Mouse (Mus musculus) left cerebral cortex, postnatal 36 days (tissue): ENCODE results near the gene Lcor. TPM values are rescaled to one million over a fixed set of nuclear protein-coding genes. Genes with fewer than 3 reads are reported as not detected.

ENCODE experiments used
- DNase-seq, 2 experiments: peaks; one replicate each; pipeline ENCODE4 v3.0.0; 2021 to 2022; ENCODE audit warnings: low spot score in 2 of 2, mixed read lengths in 1 of 2
- intact Hi-C: fragments of 180-260 bp; cut with DNase I; formaldehyde crosslinking; loops from one replicate; pipeline ENCODE4 v1.15.1; 2025
- total RNA-seq, 2 experiments: library from RNA; stranded (reverse); gene quantifications; 2 replicates each; pipeline ENCODE4 v1.2.3; 2021

The Lcor gene
- total RNA-seq = 10 to 100 TPM; 17.3 to 22.2 TPM

DNA sequence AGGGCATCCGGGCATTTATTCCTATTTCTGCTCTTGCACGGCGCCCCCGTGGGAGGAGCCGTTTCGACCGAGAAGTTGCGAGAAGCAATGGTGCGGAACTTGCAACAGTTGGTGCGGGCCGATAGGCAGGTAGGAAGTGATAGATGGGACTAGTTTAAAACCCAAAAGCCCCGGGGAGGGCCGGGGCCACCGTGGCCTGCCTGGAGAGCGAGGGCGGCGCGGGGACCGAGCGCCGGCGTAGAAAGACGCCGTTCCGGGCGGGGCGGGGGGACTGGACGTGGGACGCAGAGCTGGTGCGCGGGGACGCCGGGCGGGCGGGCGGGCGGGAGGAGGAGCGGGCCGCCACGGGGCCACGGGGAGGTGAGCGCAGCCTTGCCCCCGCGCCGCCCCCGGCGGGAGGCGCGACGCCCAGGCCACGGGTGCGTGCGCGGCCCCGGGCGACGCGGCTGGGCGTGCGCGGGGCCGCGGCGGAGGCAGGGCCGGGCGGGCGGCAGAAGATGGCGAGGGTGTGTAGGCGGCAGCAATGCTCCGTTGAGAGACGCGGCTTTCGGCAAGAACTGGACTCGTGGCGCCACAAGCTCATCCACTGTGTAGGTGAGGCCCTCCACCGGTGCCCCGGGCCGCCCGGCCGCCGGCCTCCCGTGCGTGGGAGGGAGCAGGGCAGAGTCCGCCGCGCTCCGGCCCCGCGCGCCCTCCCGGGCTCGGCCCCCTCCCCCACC lies at the start of gene Lcor:
TSS of gene Lcor (plus strand) at position 448 of the 719 bp plus-strand sequence.
- peak; percentile 87 to 88 for DNase-seq
- intact Hi-C loops = loop anchor here (5.0 kb wide), 2 partner anchors 165 to 220 kb away; partner anchors contain the start of gene Tm9sf3

DNA sequence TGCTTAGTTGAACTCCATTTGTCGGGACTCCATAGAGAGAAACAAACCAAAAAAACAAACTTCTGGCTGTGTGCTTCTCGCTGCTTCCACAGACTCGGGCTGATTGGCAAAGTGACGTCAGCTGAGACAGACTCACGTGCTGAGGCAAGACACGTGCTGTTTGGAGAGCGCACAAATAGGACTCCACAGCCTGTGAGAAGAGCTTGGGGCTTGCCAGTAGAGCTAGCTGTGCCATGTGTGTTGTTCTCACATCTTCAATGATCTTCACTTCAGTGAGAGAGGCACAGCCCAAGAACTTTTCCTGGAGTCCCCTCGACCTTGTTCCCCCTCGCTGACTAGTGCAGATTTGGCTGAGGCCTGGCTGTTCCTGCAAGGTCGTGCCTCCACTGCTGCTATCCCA lies 47.1 kb upstream of the Lcor start:
- intact Hi-C loops = no loop called here
- no peak for DNase-seq

DNA sequence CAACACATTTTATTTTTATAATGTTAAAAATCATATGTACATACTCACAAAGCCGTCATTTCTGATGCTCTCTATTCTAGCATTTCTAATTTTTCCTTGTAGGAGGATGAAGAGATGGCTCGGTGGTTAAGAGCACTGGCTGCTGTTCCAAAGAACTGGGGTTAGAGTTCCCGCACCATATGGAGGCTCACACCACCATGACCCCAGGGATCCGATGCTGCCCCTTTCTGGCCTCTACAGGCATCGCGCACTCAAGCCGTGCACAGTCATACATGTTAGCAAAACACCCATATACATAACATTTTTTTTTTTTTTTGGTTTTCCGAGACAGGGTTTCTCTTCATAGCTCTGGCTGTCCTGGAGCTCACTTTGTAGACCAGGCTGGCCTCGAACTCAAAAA lies 46.0 kb upstream of the Lcor start:
- DNase-seq = no peak
- intact Hi-C loops = no loop called here

DNA sequence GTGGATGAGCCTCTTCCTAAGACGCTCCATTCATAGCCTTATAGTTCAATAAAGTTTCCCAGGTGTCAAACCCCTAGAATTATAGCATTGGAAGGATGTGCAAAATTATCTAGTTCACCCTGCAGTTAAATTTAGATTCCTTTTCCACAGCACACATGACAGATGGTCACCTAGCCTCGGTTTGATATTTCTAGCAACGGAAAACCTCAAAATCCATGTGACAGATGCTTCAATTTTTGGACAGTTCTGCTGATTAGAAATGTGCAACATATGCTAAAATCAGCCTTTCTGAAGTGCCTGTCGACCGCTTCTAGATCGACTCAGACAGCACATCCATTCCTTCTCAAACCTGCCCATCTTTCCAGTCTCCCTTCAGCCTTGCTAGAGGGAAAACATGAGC lies 43.5 kb upstream of the Lcor start:
- intact Hi-C loops = no loop called here
- peak in 1 of 2 experiments; percentile 8 for DNase-seq

DNA sequence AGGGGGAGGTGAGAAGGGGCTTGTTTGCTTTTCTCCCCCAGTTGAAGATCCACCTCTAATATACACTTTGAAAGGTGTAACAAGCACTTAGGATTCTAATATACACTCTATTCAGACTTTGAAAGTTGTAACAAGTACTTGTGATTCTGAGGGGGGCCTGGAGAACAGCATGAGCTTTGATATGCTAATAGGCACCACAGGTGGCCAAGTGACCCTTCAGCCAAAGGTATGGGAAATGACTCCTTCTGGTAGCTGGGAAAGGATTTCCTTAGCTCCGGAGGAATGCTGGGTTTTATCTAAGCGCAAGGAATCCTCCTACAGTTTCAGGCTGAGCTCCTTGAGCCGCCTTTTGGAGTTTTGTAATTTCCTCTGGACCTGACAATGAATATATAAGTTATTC lies 41.0 kb upstream of the Lcor start:
- DNase-seq = no peak
- intact Hi-C loops = no loop called here

DNA sequence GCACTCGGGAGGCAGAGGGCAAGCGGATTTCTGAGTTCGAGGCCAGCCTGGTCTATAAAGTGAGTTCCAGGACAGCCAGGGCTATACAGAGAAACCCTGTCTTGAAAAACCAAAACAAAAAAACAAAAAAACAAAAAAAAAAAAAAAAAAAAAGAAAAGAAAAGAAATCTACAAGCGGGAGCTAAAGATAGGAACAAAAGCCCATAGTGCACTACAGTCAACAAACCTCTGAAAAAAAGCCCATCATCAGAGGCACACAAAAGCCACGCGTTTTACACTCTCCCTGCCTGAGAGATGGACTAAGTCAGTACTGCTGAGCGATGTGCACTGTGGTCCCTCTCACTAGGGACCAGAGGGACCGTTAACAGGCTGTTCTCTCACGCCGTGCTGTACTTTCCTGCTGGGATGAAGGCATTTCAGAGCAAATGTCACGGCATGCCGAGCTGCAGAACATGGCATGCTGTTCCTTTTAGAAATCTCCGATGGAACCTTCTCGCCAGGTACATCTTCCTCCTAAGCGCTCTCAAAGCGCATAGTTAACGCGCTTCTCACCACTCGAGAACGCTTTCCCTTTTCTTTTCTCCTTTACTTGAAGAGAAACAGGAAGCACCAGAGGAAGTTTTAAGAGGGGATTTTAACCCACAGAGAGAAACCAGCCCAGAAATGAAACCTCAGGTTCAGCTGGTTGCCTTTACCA lies 40.4 kb upstream of the Lcor start:
- no peak for DNase-seq
- intact Hi-C loops = no loop called here

DNA sequence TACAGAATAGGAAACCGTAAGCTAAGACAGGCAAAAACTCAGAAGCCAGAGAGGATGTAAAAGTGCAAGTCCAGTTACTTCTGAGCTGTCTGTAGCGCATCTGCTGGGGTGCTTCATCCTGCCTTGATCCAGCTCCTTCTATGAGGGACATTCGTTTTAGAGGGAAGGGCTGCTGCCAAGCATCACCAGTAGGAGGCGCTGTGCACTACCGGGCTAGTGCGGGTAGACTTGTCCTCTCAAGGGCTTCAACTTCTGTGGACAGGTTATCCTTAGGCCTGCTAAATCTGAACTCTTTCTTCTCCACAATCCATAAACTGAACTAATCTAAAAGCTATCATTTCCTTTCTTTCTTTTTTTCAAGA lies 39.8 kb upstream of the Lcor start:
- intact Hi-C loops = no loop called here
- peak in 1 of 2 experiments; percentile 13 for DNase-seq

DNA sequence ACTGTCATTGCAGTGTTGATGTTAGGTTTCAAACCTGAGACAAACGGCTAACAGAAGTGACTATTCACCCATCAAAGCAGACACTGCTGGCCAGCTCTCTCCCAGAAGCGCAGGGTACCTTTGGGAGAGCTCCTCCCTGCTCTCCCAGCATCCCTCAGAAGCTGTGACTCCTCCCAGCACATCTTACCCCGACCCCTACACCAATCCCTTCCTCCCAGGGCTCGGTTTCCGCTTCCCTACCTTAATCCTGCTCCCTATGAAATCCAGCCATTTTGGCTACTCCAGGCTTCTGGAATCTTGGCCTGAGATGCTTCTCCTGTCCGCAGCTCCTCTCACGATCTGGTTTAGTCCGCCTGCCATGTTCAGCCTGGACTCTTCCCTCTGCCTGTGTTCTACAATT lies 37.9 kb upstream of the Lcor start:
- no peak for DNase-seq
- intact Hi-C loops = no loop called here

DNA sequence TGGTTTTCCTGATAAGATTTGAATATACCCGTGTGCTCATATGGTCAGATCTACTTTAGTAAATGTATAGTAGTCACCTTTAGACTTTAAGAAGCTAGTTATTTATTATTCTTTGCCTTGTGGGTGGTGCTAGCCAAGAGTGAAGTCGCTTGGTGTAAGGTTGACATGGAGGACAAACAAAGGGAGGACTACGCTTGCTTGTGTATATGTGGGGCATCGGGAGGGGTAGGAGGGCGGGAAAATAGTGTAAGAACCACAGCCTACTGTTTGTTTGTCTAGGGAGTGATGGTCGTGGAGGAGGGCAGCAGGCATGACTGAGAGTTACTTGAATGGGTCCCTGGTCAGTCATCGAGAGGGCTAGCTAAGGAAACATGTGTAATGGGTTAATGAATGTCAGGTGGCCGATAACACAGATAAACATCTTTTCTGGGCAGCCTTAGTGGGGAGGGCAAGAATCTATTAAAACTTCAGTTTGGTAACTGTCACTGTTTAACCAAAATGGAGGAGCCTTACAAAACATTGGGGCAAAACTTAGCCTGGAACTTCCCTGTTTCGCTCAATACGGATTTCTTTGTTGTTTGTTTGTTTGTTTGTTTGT lies 37.3 kb upstream of the Lcor start:
- DNase-seq = no peak
- intact Hi-C loops = no loop called here

DNA sequence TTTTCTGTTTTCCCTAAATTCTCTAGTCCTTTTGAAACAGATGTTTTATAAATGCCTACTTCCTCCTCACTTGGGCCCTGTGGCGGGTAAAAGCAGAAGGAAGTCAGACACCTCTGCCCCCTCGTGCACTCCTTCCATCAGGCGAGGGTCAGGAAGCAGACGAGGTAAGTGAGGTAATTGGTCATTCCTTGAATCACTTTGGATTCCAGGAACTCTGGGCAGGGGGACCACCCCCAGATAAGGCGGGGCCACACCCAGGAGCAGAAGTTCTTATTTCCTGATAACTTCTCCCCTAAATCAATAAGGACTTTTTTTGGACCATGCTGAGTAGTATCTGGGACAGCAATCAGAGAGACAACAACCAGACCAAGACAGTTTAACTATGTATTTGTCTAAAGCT lies 36.7 kb upstream of the Lcor start:
- DNase-seq = no peak
- intact Hi-C loops = no loop called here

DNA sequence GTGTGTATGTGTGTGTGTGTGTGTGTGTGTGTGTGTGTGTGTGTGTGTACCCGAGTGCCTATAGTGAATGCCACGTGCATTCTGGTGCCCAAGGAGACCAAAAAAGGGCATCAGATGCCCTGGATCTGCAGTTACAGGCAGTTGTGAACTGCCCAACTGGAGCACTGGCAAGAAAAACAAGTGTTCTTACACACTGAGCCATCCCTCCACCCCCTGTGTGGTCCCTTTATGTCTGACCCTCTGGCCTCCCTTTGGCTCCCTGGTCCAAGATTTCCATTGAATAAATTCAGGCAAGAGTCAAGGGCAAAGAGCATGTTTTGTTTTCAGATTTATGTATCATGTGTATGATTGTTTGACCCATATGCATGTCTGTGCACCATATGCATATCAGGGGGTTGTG lies 35.3 kb upstream of the Lcor start:
- intact Hi-C loops = no loop called here
- no peak for DNase-seq

DNA sequence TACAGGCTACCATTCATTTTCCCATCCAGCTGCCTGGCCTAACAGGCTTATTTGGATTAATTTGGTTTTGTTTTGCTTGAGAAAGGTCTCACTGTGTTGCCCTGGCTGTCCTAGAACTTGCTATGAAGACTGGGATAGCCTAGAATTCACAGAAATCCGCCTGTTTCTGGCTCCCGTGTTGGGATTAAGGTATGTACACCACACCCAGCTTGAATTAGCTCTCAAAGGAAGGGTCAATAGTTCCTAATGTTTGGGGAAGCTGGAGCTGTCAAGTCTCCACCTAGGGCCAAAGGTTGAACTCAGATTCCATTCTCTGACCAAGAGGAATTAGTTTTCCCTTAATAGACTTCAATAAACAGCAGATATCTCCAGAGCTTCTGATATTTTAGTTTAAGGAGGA lies 34.7 kb upstream of the Lcor start:
- intact Hi-C loops = no loop called here
- DNase-seq = no peak

DNA sequence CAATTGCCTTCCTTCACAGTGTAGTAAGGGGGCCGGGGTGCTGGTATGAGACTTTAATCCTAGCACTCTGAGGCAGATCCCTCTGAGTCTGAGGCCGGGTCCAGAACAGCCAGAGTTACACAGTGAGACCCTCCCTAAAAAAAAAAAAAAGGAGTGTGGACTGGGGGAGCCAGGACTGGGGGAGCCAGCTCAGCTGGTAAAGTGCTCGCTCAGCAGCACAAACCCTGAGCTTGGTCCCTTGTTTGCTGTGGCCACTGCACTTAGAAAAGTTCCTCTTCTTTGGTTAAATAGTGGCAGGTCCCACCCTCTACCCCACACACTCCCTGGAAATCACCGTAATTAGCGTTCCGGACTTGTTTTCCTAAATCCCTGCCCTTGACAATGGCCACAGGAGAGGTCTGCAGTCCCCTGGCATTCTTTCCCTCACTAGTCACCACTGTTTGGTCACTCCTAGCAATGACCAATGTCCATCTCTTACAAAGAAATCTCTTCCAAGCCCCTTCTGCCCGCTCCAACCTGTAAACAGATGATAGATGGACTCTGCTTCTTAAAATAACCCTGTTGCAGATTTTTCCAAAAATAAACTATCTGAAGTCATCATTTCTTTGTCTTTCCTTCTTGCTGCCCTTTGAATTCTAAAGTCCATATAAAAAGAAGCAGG lies 32.9 kb upstream of the Lcor start:
- no peak for DNase-seq
- intact Hi-C loops = no loop called here

DNA sequence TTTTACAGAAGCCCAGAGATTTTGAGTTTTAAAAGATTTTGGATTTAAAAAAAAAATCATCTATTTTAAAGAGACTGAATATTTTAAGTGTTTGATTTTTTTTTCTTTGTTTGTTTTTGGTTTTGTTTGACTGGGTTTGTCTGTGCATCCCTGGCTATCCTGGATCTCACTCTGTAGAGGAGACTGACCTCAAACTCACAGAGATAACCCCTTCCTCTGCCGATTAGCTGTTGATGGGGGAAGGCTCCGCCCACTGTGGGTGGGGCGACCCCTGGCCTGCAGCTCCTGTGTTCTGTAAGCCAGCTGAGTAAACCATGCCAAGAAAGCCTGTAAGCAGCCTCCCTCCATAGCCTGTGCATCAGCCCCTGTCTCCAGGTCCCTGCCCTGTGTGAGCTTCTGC lies 30.3 kb upstream of the Lcor start:
- intact Hi-C loops = no loop called here
- DNase-seq = no peak

DNA sequence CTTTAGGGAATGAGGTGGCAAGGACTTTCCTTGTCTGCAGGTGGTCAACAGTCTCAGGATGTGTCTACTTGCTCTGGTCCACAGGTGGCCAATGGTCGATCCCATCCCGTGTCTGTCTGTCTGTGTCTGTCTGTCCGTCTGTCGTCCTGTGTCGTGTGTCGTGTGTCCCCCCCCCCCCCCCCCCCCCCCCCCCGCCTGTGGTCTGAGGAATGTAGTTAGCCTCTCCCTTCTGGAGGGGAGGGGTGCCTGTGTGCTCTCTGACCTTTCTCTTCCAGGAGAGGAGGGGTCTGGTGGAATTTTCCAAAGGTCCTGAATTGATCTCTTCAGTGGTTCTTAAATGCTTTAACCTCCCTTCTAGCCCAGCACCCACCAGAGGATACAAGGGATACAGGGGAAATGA lies 27.8 kb upstream of the Lcor start:
- DNase-seq = no peak
- intact Hi-C loops = no loop called here

DNA sequence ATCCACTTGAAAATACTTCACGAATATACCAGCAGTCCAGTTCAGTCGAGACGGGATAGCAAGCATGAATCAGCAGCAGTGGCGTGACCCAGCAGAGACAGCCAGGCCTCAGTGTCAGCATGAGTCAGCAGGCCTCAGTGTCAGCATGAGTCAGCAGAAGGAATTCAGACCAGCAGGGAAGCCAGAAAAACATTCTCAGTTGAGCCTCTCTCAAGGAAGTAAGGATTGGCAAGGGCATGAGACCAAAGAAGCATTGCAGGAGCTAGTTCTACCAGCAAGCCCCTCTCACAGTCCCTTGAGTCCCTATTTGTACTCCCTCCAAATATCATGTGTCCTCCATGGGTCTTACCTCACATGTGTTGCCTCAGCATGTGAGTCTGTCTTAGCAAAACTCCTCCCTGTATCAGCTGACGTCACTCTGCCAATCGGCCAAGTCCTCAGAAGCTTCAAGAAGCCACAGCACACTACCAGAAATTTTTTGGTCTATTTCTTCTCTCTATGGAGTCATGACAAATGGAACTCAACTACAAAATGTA lies 27.3 kb upstream of the Lcor start:
- DNase-seq = no peak
- intact Hi-C loops = no loop called here

DNA sequence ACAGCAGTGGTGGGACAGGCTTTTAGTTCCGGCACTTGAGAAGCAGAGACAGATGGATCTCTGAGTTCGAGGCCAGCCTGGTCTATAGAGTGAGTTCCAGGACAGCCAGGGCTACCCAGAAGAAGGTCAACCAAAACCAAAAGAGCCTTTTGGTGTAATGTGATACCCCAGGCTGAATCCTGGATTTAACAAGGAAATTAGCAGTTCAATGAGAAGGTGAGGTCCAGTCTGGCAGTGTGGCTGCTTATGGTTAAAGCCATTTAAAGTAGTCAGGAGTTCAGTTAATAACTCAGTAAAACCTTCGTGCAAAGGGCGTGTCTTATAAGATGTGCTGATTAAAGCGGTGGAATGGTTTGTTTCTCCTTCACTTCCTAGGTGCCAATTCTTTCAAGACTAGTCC lies 25.3 kb upstream of the Lcor start:
- no peak for DNase-seq
- intact Hi-C loops = no loop called here

DNA sequence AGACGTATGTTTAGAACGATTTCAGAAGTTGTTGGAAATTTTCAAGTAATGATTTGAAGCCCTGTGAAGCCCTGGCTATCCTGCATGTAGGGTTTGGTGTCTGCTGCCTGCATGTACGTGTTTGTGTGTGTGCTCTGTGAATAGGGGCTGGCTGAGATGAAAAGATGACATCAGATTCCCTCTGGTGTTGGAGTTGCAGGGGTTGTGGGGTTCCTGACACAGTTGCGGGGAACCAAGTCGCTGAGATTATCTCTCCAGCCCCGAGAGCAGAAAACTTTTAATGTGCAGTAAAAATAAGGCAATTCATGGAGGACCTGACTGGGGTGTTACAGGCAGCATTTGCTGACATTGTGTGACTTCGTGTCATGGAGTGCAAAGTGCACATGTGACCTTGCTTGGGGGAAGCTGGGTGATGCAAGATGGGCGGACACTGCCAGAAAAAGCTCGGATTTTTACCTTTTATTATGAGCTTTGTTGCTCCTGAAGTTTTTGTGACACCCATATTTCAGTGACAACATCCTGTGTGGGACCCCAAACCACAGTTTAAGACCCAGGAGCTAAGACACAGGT lies 20.2 kb upstream of the Lcor start:
- no peak for DNase-seq
- intact Hi-C loops = no loop called here

DNA sequence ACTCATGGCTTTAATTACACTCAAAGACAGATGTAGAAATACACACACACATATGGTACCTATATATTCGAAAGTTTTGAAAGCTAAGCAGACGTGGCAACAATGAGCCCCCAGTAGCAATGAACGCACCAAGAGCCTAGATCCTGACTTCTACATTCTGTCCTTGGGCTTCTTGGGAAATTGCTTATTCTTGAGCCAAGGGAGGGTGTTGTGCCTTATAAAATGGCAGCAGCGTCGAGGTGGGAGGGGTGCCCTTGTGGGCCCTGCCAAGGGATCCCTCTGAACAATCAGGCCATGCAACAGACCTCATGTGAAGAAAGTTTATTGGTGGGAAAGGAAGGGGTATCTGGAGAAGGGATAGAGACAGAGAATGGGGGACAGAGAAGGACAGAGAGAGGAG lies 18.6 kb upstream of the Lcor start:
- intact Hi-C loops = no loop called here

DNA sequence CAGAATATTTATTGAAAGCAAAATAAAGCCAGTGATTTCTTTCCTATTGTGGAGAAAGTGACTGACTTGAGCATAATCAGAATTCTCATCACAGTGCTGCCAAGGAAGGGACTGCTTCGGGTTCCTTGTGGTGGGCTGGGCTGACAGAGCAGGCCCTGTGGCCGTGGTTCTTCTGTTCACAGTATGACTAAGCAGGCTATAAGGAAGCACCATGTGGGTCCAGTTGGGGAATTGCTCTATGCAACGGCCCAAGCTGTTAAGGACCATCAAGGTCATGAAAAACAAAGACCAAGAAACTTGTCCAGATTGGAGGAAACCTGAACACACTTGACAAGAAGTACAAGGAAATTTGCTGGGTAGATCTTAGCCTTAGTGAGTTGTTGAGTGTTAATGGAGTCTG lies 16.0 kb upstream of the Lcor start:
- intact Hi-C loops = no loop called here
- DNase-seq = no peak

More for the DNA sequence above, 18.6 kb upstream of the Lcor start:
- DNase-seq = no peak
